Mouse (Mus musculus) liver, embryonic 11.5 days (tissue): ENCODE data around the gene Angptl2. TPM values are rescaled to one million over a fixed set of nuclear protein-coding genes. Genes with fewer than 3 reads are reported as not detected.
A peak's percentile ranks its signal among the peaks of the same experiment; 100 is the strongest.

Experiments used
- ATAC-seq: fragments of 200-750 bp; cut with Nextera tagmentation; replicated peaks from 2 replicates; pipeline ENCODE4 v1.8.0; 2017; ENCODE audit warnings: moderate number of reproducible peaks, mild to moderate bottlenecking, moderate TSS enrichment, moderate library complexity; ENCODE audit not compliant: low FRiP score
- DNase-seq: peaks from one replicate; pipeline ENCODE4 v3.0.0-alpha.2; 2017; ENCODE audit warnings: low spot score
- H3K27ac ChIP-seq: fragments of 300-500 bp; sonication (generic); 2 replicates; pipeline ENCODE4 v1.5.1; 2014; ENCODE audit warnings: mild to moderate bottlenecking, low read depth, low read length, control low read depth
- H3K27me3 ChIP-seq: fragments of 300-500 bp; sonication (generic); replicated peaks from 2 replicates; pipeline ENCODE4 v1.6.1; 2014; ENCODE audit warnings: low read length, mixed read lengths; ENCODE audit not compliant: control insufficient read depth, insufficient read depth
- H3K36me3 ChIP-seq: fragments of 300-500 bp; sonication (generic); 2 replicates; pipeline ENCODE4 v1.6.1; 2014; ENCODE audit warnings: mild to moderate bottlenecking, low read length, moderate library complexity, mixed read lengths; ENCODE audit not compliant: control insufficient read depth, insufficient read depth
- H3K4me1 ChIP-seq: fragments of 300-500 bp; sonication (generic); replicated peaks from 2 replicates; pipeline ENCODE4 v1.6.1; 2014; ENCODE audit warnings: low read length, mixed read lengths; ENCODE audit not compliant: control insufficient read depth, insufficient read depth
- H3K4me2 ChIP-seq: fragments of 300-500 bp; sonication (generic); 2 replicates; pipeline ENCODE4 v1.6.1; 2014; ENCODE audit warnings: mild to moderate bottlenecking, control low read depth, moderate library complexity
- H3K4me3 ChIP-seq: fragments of 300-500 bp; sonication (generic); 2 replicates; pipeline ENCODE4 v1.5.1; 2014; ENCODE audit warnings: low read depth, low read length, control low read depth
- H3K9ac ChIP-seq: fragments of 300-500 bp; sonication (generic); 2 replicates; pipeline ENCODE4 v1.6.1; 2014; ENCODE audit warnings: low read depth, low read length, control low read depth
- H3K9me3 ChIP-seq: fragments of 300-500 bp; sonication (generic); 2 replicates; pipeline ENCODE4 v1.6.1; 2016; ENCODE audit warnings: low read length, inconsistent platforms, mixed read lengths; ENCODE audit not compliant: control insufficient read depth
- WGBS: fragments of 180-500 bp; shearing (Covaris S2); extraction: QIAGEN DNeasy Blood & Tissue Kit; methylation state at CpG from one replicate; pipeline ENCODE4 v1.1.7; 2014; 5-methylcytosine and 5-hydroxymethylcytosine counted together
- polyA plus RNA-seq: library from polyadenylated mRNA; unstranded; fragments of >200 nt; fragmentation: Nextera tagmentation; extraction: Ambion mirVana; gene quantifications from 2 replicates; pipeline ENCODE4 v1.2.1, GENCODE M21; 2014

Gene Angptl2
- 11.3 and 12.2 TPM in 2 replicates for polyA plus RNA-seq

- Histone ChIP-seq H3K9me3 (no peaks in the 10 kb centered on the region), H3K36me3 (no peaks in the 10 kb centered on the region), H3K4me3 (peak within 1 kb of the TSS; percentile 49), H3K4me1 (peaks cover 20% of the 10 kb centered on the region), H3K9ac (peak within 1 kb of the TSS; percentile 51), H3K27ac (peak within 1 kb of the TSS; percentile 20; the same call in 1 of the 2 replicates), H3K4me2 (peak within 1 kb of the TSS; percentile 66), H3K27me3 (no peaks in the 10 kb centered on the region)
- 6% methylated on average over 22 of the region's 22 CpGs for WGBS
- peak; percentile 86 for DNase-seq
- peak; percentile 86 for ATAC-seq
Measured at GRCm38 (mm10) chr2:33215700-33216509, at the start of gene Angptl2. Gene Angptl2, plus strand, starts transcription at chr2:33216069.

DNA sequence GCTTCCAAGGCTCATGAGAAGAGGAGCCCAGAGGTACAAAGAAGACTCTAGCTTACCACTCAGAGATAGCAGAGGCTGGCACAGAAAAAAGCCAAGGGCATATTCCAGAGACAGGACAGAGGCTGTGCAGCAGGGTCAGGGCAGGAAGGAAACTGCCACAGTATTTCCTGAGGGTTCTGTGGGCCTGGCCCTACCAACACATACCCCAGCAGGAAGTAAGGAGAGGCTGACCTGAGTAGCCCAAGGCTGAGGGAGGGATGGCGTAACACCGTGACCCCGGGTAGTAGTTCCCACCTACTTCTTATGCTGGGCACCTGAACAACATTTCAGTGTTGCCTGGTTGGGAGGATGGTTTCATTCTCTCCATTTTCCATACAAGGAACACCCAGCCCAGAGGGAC lies 48.8 kb upstream of the Angptl2 start:
- 70% methylated on average over 3 of the region's 3 CpGs for WGBS
- Histone ChIP-seq H3K27ac (no peak overlapping the region), H3K27me3 (no peaks in the 10 kb centered on the region), H3K4me2 (no peak overlapping the region), H3K4me1 (peaks cover 8% of the 10 kb centered on the region; the same call in 1 of the 2 replicates), H3K9me3 (no peaks in the 10 kb centered on the region), H3K4me3 (no peak overlapping the region), H3K9ac (no peak overlapping the region), H3K36me3 (no peaks in the 10 kb centered on the region)
- ATAC-seq, result no peak
- DNase-seq, result no peak

DNA sequence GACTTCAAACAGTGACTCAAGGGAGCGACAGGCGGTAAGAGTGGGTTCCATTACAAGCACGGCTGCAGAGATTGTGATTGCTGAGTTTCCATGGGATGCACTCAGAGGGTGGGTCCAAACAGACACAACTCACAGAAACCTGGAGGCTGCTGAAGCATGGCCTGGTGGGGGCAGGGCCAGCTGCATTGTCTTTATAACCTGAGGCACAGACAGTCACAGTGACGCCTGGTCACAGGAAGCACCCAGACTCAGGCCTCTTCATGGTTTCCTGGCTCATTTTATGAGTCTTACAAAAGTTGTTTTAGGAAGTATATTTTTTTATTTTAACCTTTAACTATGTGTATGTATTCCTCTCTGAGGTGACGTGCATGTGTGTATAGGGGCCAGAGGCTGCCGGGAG lies 46.4 kb upstream of the Angptl2 start:
- no peaks in the 10 kb centered on the region for H3K36me3 ChIP-seq
- H3K9ac ChIP-seq, result no peak overlapping the region
- peaks cover 8% of the 10 kb centered on the region; the same call in 1 of the 2 replicates for H3K4me1 ChIP-seq
- no peaks in the 10 kb centered on the region for H3K9me3 ChIP-seq
- H3K4me2 ChIP-seq, result no peak overlapping the region
- DNase-seq (no peak), ATAC-seq (no peak)
- no peaks in the 10 kb centered on the region for H3K27me3 ChIP-seq
- WGBS, result 75% methylated on average over 6 of the region's 6 CpGs
- H3K4me3 ChIP-seq, result no peak overlapping the region
- no peak overlapping the region for H3K27ac ChIP-seq

DNA sequence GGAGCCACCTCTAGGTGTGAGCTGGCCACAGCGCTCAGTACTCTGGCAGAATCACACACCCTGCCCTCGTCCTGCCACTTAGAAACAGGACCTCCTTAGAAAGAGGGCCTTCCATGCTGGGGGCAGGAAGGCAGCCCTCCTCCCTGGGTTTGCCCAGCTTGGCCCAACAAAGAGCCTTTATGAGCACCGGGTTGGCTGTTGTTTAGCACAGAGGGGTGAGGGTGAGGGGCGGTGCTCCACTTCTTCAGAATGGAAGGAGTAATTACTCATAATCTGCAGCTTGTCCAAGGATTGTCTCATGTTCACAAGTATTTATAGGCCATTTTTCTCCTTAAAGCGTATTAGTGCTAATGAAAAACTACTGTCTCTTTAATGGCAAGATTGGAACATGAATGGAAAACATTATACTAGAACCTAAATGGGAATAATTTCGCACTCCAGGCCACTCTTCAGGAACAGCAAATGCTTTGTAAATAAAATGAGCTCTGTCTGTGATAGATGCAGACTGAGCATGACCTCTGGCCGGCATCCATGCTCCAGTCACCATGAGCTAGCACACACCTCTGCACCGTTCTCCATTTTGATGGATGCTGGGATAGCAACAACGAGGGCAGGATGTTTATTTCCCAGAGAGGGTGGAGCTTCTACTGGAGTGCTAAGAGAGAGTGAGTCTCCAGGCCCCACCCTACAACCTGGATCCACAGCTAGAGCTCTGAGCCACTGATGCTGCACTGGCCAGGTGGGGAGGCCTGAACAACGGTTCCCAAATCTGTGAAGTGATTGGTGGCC lies 44.9 kb upstream of the Angptl2 start:
- Histone ChIP-seq H3K4me2 (no peak overlapping the region), H3K36me3 (no peaks in the 10 kb centered on the region), H3K27me3 (no peaks in the 10 kb centered on the region), H3K4me1 (0 out of 2 replicates have a peak, but pooled peaks cover 2% of the 10 kb centered on the region), H3K4me3 (no peak overlapping the region), H3K9me3 (no peaks in the 10 kb centered on the region), H3K9ac (no peak overlapping the region), H3K27ac (no peak overlapping the region)
- ATAC-seq, result no peak
- 74% methylated on average over 10 of the region's 10 CpGs for WGBS
- no peak for DNase-seq

GRCm38 (mm10) chr2:33173126-33173525 lies 42.7 kb upstream of the Angptl2 start:
- Histone ChIP-seq H3K9ac (no peak overlapping the region), H3K36me3 (no peaks in the 10 kb centered on the region), H3K27ac (no peak overlapping the region), H3K27me3 (no peaks in the 10 kb centered on the region), H3K4me3 (no peak overlapping the region), H3K4me1 (peaks cover 3% of the 10 kb centered on the region), H3K9me3 (no peaks in the 10 kb centered on the region), H3K4me2 (no peak overlapping the region)
- 59% methylated on average over 10 of the region's 10 CpGs for WGBS
- ATAC-seq, result no peak
- DNase-seq, result no peak

DNA sequence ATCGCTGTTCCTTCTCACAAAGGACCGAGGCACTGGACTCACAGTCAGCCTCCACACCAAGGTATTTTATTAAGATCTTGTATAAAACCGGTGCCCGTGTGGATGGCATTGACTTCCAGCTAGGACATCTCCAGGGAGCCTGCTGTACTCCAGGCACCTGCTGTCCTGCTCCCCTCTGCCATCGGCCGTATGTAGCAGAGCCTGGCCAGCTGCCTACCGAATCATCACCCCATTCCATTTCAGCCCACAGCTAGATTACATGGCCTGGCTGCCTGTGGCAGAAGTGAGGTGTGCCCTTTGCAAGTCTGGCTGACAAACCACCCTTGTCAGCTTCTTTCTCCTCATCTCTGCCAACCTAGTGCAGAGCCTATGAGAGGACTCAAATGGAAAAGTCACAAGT lies 42.2 kb upstream of the Angptl2 start:
- no peak for DNase-seq
- WGBS, result 89% methylated on average over 7 of the region's 7 CpGs
- H3K36me3 ChIP-seq, result no peaks in the 10 kb centered on the region
- no peaks in the 10 kb centered on the region; the same call in 1 of the 2 replicates for H3K27me3 ChIP-seq
- no peaks in the 10 kb centered on the region for H3K9me3 ChIP-seq
- H3K4me1 ChIP-seq, result peaks cover 7% of the 10 kb centered on the region
- no peak overlapping the region for H3K4me3 ChIP-seq
- H3K4me2 ChIP-seq, result no peak overlapping the region
- no peak overlapping the region for H3K27ac ChIP-seq
- ATAC-seq, result no peak
- no peak overlapping the region for H3K9ac ChIP-seq

GRCm38 (mm10) chr2:33176516-33176915 lies 39.4 kb upstream of the Angptl2 start:
- H3K27ac ChIP-seq, result no peak overlapping the region
- 47% methylated on average over 7 of the region's 7 CpGs for WGBS
- H3K36me3 ChIP-seq, result no peaks in the 10 kb centered on the region
- no peaks in the 10 kb centered on the region for H3K9me3 ChIP-seq
- DNase-seq (no peak), ATAC-seq (no peak)
- no peak overlapping the region for H3K9ac ChIP-seq
- no peak overlapping the region for H3K4me2 ChIP-seq
- peaks cover 8% of the 10 kb centered on the region for H3K4me1 ChIP-seq
- H3K27me3 ChIP-seq, result no peaks in the 10 kb centered on the region; the same call in 1 of the 2 replicates
- no peak overlapping the region for H3K4me3 ChIP-seq

- Histone ChIP-seq H3K4me3 (no peak overlapping the region), H3K36me3 (no peaks in the 10 kb centered on the region), H3K9me3 (no peaks in the 10 kb centered on the region), H3K9ac (no peak overlapping the region), H3K27ac (peak overlapping the region; percentile 11; the same call in 1 of the 2 replicates), H3K27me3 (no peaks in the 10 kb centered on the region; the same call in 1 of the 2 replicates), H3K4me1 (peaks cover 8% of the 10 kb centered on the region), H3K4me2 (no peak overlapping the region)
- WGBS, result 53% methylated on average over 2 of the region's 2 CpGs
- ATAC-seq (no peak), DNase-seq (no peak)
Measured at GRCm38 (mm10) chr2:33176921-33177320, 38.9 kb upstream of the Angptl2 start.
